Mouse (Mus musculus) embryonic fibroblast, embryonic 13.5 days (primary cell): ENCODE results near the gene Acsl5.

Experiments
- CTCF ChIP-seq: IDR thresholded peaks from 2 replicates; pipeline ENCODE4 v1.5.1; 2011; ENCODE audit warnings: mild to moderate bottlenecking, control low read depth, low read length, moderate library complexity, borderline replicate concordance; ENCODE audit not compliant: insufficient read depth
- POLR2A ChIP-seq: IDR thresholded peaks from 2 replicates; pipeline ENCODE4 v1.6.1; 2011; ENCODE audit warnings: low read depth, mild to moderate bottlenecking, control low read depth, low read length, moderate library complexity

DNA sequence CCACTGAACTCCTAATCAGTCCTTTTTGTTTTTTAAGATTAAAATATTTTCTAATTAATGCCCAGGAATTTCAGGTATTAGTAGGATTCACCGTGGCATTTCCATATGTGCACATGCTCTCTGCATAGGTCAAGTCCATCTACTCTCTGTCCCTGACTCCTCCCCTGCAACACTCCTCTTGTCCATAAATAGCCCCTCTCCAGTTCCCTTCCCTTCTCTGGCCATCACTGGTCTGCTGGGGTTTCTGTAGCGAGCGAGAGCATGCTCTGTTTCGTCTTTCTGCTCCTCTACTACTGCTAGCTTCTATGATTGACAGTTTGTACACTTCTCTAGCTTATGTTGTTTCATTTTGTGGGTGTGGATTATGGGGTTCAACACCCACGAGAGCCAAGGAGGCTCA, 80.0 kb downstream of the Acsl5 start:
- TF ChIP-seq CTCF, result no peak
- TF ChIP-seq POLR2A, result no peak
